Mouse (Mus musculus) MEL-GATA-1-ER (cell line): ENCODE measurements at regions not wholly inside any gene's neighbourhood (a gene's known extent, or its start where the extent isn't known, plus 50 kb on each side); places are given as distances from the start of the nearest gene placed in this dataset.
A peak's percentile ranks its signal among the peaks of the same experiment; 100 is the strongest.

Experiments
- DNase-seq: peaks from one replicate; pipeline ENCODE4 v3.0.0-alpha.2; 2012; ENCODE audit warnings: low read depth; ENCODE audit errors: extremely low read depth

GRCm38 (mm10) chr17:84888525-84888924, 68.0 kb upstream of the Ppm1b start:
- DNase-seq: no peak

- no peak for DNase-seq
Measured at GRCm38 (mm10) chr17:84890871-84891599, 65.5 kb upstream of the Ppm1b start.

GRCm38 (mm10) chr17:84893273-84894033, 63.1 kb upstream of the Ppm1b start:
- peak; percentile 13 for DNase-seq

- no peak for DNase-seq
Measured at GRCm38 (mm10) chr17:84895526-84895925, 61.0 kb upstream of the Ppm1b start.

- no peak for DNase-seq
Measured at GRCm38 (mm10) chr17:84896572-84896971, 60.0 kb upstream of the Ppm1b start.

- DNase-seq: no peak
Measured at GRCm38 (mm10) chr17:84898407-84898806, 58.1 kb upstream of the Ppm1b start.

- DNase-seq: no peak
Measured at GRCm38 (mm10) chr17:84903625-84904337, 52.8 kb upstream of the Ppm1b start.
